Mouse (Mus musculus) activated CD4-positive, CD25-positive, alpha-beta regulatory T cell (primary cell): ENCODE data around the gene Sh3gl2. TPM values are rescaled to one million over a fixed set of nuclear protein-coding genes. Genes with fewer than 3 reads are reported as not detected.

Source experiments
- polyA plus RNA-seq, 2 experiments: library from polyadenylated mRNA; unstranded; fragments of 100-300 nt; shearing (Covaris generic); gene quantifications; one replicate each; pipeline ENCODE4 v1.2.1; 2017

Sh3gl2 gene
- polyA plus RNA-seq = not detected

GRCm38 (mm10) chr4:85205071-85205635 is at the start of gene Sh3gl2:
Gene Sh3gl2, plus strand, starts transcription at chr4:85205126.

GRCm38 (mm10) chr4:85513792-85514191 is 308.9 kb downstream of the Sh3gl2 start, which contains the start of gene Adamtsl1:
Gene Adamtsl1, plus strand, starts transcription at chr4:85514172.

